Mouse (Mus musculus) heart, embryonic 16.5 days (tissue): ENCODE measurements at regions not wholly inside any gene's neighbourhood (a gene's known extent, or its start where the extent isn't known, plus 50 kb on each side); places are given as distances from the start of the nearest gene placed in this dataset.
A peak's percentile ranks its signal among the peaks of the same experiment; 100 is the strongest.

Experiments
- ATAC-seq: fragments of 200-750 bp; cut with Nextera tagmentation; replicated peaks from 2 replicates; pipeline ENCODE4 v1.8.0; 2017; ENCODE audit warnings: moderate number of reproducible peaks; ENCODE audit not compliant: insufficient read depth, low FRiP score; ENCODE audit errors: extremely low read depth
- H3K27ac ChIP-seq: fragments of 300-500 bp; sonication (generic); 2 replicates; pipeline ENCODE4 v1.5.1; 2014; ENCODE audit warnings: mild to moderate bottlenecking, low read length, control low read depth, moderate library complexity
- H3K27me3 ChIP-seq: fragments of 300-500 bp; sonication (generic); 2 replicates; pipeline ENCODE4 v1.6.1; 2014; ENCODE audit warnings: low read length, mixed read lengths; ENCODE audit not compliant: control insufficient read depth, insufficient read depth
- H3K36me3 ChIP-seq: fragments of 300-500 bp; sonication (generic); 2 replicates; pipeline ENCODE4 v1.6.1; 2014; ENCODE audit not compliant: control insufficient read depth, insufficient read depth
- H3K4me1 ChIP-seq: fragments of 300-500 bp; sonication (generic); 2 replicates; pipeline ENCODE4 v1.6.1; 2014; ENCODE audit warnings: low read length, mixed read lengths; ENCODE audit not compliant: control insufficient read depth, insufficient read depth
- H3K4me2 ChIP-seq: fragments of 300-500 bp; sonication (generic); 2 replicates; pipeline ENCODE4 v1.6.1; 2014; ENCODE audit warnings: low read depth, mild to moderate bottlenecking, control low read depth, low read length
- H3K4me3 ChIP-seq: fragments of 300-500 bp; sonication (generic); 2 replicates; pipeline ENCODE4 v1.5.1; 2014; ENCODE audit warnings: mild to moderate bottlenecking, control low read depth, low read length
- H3K9ac ChIP-seq: fragments of 300-500 bp; sonication (generic); 2 replicates; pipeline ENCODE4 v1.6.1; 2014; ENCODE audit warnings: low read length, control low read depth
- H3K9me3 ChIP-seq: fragments of 300-500 bp; sonication (generic); replicated peaks from 2 replicates; pipeline ENCODE4 v1.6.1; 2016; ENCODE audit warnings: low read length; ENCODE audit not compliant: control insufficient read depth
- WGBS: fragments of 180-500 bp; shearing (Covaris S2); extraction: QIAGEN DNeasy Blood & Tissue Kit; methylation state at CpG from one replicate; pipeline ENCODE4 v1.1.7; 2014; 5-methylcytosine and 5-hydroxymethylcytosine counted together

GRCm38 (mm10) chr7:35991141-35991540, 188.3 kb upstream of the Zfp507 start:
- no peak overlapping the region for H3K27ac ChIP-seq
- no peaks in the 10 kb centered on the region for H3K4me1 ChIP-seq
- no peak overlapping the region for H3K9ac ChIP-seq
- no peaks in the 10 kb centered on the region for H3K36me3 ChIP-seq
- ATAC-seq: no peak
- WGBS: 79% methylated on average over 5 of the region's 5 CpGs
- no peaks in the 10 kb centered on the region for H3K27me3 ChIP-seq
- H3K4me3 ChIP-seq: no peak overlapping the region
- H3K4me2 ChIP-seq: no peak overlapping the region
- H3K9me3 ChIP-seq: no peaks in the 10 kb centered on the region

GRCm38 (mm10) chr7:35989456-35989855, 186.7 kb upstream of the Zfp507 start:
- Histone ChIP-seq H3K27ac (no peak overlapping the region), H3K36me3 (no peaks in the 10 kb centered on the region), H3K9me3 (no peaks in the 10 kb centered on the region), H3K4me2 (no peak overlapping the region), H3K9ac (no peak overlapping the region), H3K4me1 (no peaks in the 10 kb centered on the region), H3K4me3 (no peak overlapping the region), H3K27me3 (no peaks in the 10 kb centered on the region)
- 79% methylated on average over 8 of the region's 8 CpGs for WGBS
- no peak for ATAC-seq

GRCm38 (mm10) chr7:35988449-35989109, 185.8 kb upstream of the Zfp507 start:
- ATAC-seq: no peak
- H3K9ac ChIP-seq: no peak overlapping the region
- no peak overlapping the region for H3K4me3 ChIP-seq
- H3K27ac ChIP-seq: no peak overlapping the region
- no peaks in the 10 kb centered on the region for H3K27me3 ChIP-seq
- H3K9me3 ChIP-seq: no peaks in the 10 kb centered on the region
- no peak overlapping the region for H3K4me2 ChIP-seq
- H3K36me3 ChIP-seq: no peaks in the 10 kb centered on the region
- 71% methylated on average over 13 of the region's 13 CpGs for WGBS
- H3K4me1 ChIP-seq: no peaks in the 10 kb centered on the region

GRCm38 (mm10) chr7:35977986-35978385, 175.2 kb upstream of the Zfp507 start:
- H3K4me1 ChIP-seq: no peaks in the 10 kb centered on the region
- H3K4me3 ChIP-seq: no peak overlapping the region
- H3K9me3 ChIP-seq: no peaks in the 10 kb centered on the region
- no peaks in the 10 kb centered on the region for H3K27me3 ChIP-seq
- no peak overlapping the region for H3K9ac ChIP-seq
- 71% methylated on average over 9 of the region's 9 CpGs for WGBS
- H3K36me3 ChIP-seq: no peaks in the 10 kb centered on the region
- no peak overlapping the region for H3K27ac ChIP-seq
- H3K4me2 ChIP-seq: no peak overlapping the region
- ATAC-seq: no peak

- H3K4me1 ChIP-seq: no peaks in the 10 kb centered on the region
- H3K4me3 ChIP-seq: no peak overlapping the region
- H3K27me3 ChIP-seq: no peaks in the 10 kb centered on the region
- H3K36me3 ChIP-seq: no peaks in the 10 kb centered on the region
- H3K4me2 ChIP-seq: no peak overlapping the region
- H3K9me3 ChIP-seq: no peaks in the 10 kb centered on the region
- 39% methylated on average over 5 of the region's 5 CpGs for WGBS
- no peak for ATAC-seq
- H3K27ac ChIP-seq: no peak overlapping the region
- no peak overlapping the region for H3K9ac ChIP-seq
Observed at GRCm38 (mm10) chr7:35958731-35959130, 155.9 kb upstream of the Zfp507 start.

GRCm38 (mm10) chr7:35958052-35958451, 155.2 kb upstream of the Zfp507 start:
- Histone ChIP-seq H3K4me3 (no peak overlapping the region), H3K9ac (no peak overlapping the region), H3K4me2 (no peak overlapping the region), H3K4me1 (no peaks in the 10 kb centered on the region), H3K36me3 (no peaks in the 10 kb centered on the region), H3K27me3 (no peaks in the 10 kb centered on the region), H3K27ac (no peak overlapping the region), H3K9me3 (no peaks in the 10 kb centered on the region; the same call in 1 of the 2 replicates)
- 25% methylated on average over 2 of the region's 2 CpGs for WGBS
- ATAC-seq: no peak

- Histone ChIP-seq H3K36me3 (no peaks in the 10 kb centered on the region), H3K9me3 (no peaks in the 10 kb centered on the region; the same call in 1 of the 2 replicates), H3K27me3 (no peaks in the 10 kb centered on the region), H3K4me3 (no peak overlapping the region; the same call in 1 of the 2 replicates), H3K27ac (no peak overlapping the region), H3K4me1 (peaks cover 10% of the 10 kb centered on the region), H3K9ac (no peak overlapping the region), H3K4me2 (peak overlapping the region; percentile 57; the same call in 1 of the 2 replicates)
- ATAC-seq: no peak
- WGBS: 25% methylated on average over 6 of the region's 6 CpGs
Observed at GRCm38 (mm10) chr7:35948794-35949193, 146.0 kb upstream of the Zfp507 start.

GRCm38 (mm10) chr7:35948389-35948788, 145.6 kb upstream of the Zfp507 start:
- Histone ChIP-seq H3K4me3 (peak overlapping the region; percentile 20; the same call in 1 of the 2 replicates), H3K27me3 (no peaks in the 10 kb centered on the region), H3K4me2 (peak overlapping the region; percentile 57), H3K27ac (no peak overlapping the region), H3K36me3 (no peaks in the 10 kb centered on the region), H3K4me1 (peaks cover 10% of the 10 kb centered on the region), H3K9me3 (no peaks in the 10 kb centered on the region; the same call in 1 of the 2 replicates), H3K9ac (no peak overlapping the region)
- 3% methylated on average over 13 of the region's 13 CpGs for WGBS
- no peak for ATAC-seq

- Histone ChIP-seq H3K27ac (no peak overlapping the region), H3K4me2 (no peak overlapping the region), H3K4me3 (no peak overlapping the region), H3K36me3 (no peaks in the 10 kb centered on the region), H3K9ac (no peak overlapping the region), H3K4me1 (no peaks in the 10 kb centered on the region), H3K9me3 (no peaks in the 10 kb centered on the region), H3K27me3 (no peaks in the 10 kb centered on the region)
- ATAC-seq: no peak
- 73% methylated on average over 3 of the region's 3 CpGs for WGBS
Observed at GRCm38 (mm10) chr7:35941086-35941485, 138.3 kb upstream of the Zfp507 start.
